Mouse (Mus musculus) heart, embryonic 11.5 days (tissue): ENCODE measurements at regions not wholly inside any gene's neighbourhood (a gene's known extent, or its start where the extent isn't known, plus 50 kb on each side); places are given as distances from the start of the nearest gene placed in this dataset.

Experiments
- ATAC-seq: fragments of 200-750 bp; cut with Nextera tagmentation; replicated peaks from 2 replicates; pipeline ENCODE4 v1.8.0; 2017; ENCODE audit warnings: moderate library complexity; ENCODE audit not compliant: insufficient number of reproducible peaks, low FRiP score, low TSS enrichment
- H3K27ac ChIP-seq: fragments of 300-500 bp; sonication (generic); 2 replicates; pipeline ENCODE4 v1.5.1; 2014; ENCODE audit warnings: mild to moderate bottlenecking, low read depth, low read length
- H3K27me3 ChIP-seq: fragments of 300-500 bp; sonication (generic); 2 replicates; pipeline ENCODE4 v1.6.1; 2014; ENCODE audit warnings: mild to moderate bottlenecking, low read length, mixed read lengths; ENCODE audit not compliant: control insufficient read depth, insufficient read depth
- H3K36me3 ChIP-seq: fragments of 300-500 bp; sonication (generic); 2 replicates; pipeline ENCODE4 v1.6.1; 2014; ENCODE audit warnings: mild to moderate bottlenecking, low read length, moderate library complexity, mixed read lengths; ENCODE audit not compliant: control insufficient read depth, insufficient read depth
- H3K4me1 ChIP-seq: fragments of 300-500 bp; sonication (generic); 2 replicates; pipeline ENCODE4 v1.6.1; 2014; ENCODE audit warnings: low read length; ENCODE audit not compliant: control insufficient read depth, insufficient read depth
- H3K4me2 ChIP-seq: fragments of 300-500 bp; sonication (generic); 2 replicates; pipeline ENCODE4 v1.6.1; 2014; ENCODE audit warnings: mild to moderate bottlenecking, moderate library complexity
- H3K4me3 ChIP-seq: fragments of 300-500 bp; sonication (generic); 2 replicates; pipeline ENCODE4 v1.5.1; 2014; ENCODE audit warnings: low read depth, low read length
- H3K9ac ChIP-seq: fragments of 300-500 bp; sonication (generic); 2 replicates; pipeline ENCODE4 v1.6.1; 2014; ENCODE audit warnings: mild to moderate bottlenecking, low read depth, low read length, moderate library complexity
- H3K9me3 ChIP-seq: fragments of 300-500 bp; sonication (generic); replicated peaks from 2 replicates; pipeline ENCODE4 v1.6.1; 2016; ENCODE audit warnings: low read length; ENCODE audit not compliant: control insufficient read depth
- WGBS: fragments of 180-500 bp; shearing (Covaris S2); extraction: QIAGEN DNeasy Blood & Tissue Kit; methylation state at CpG from one replicate; pipeline ENCODE4 v1.1.7; 2014; ENCODE audit not compliant: insufficient replicate concordance; 5-methylcytosine and 5-hydroxymethylcytosine counted together

GRCm38 (mm10) chr12:69441764-69442163 is 69.5 kb upstream of the Gm9887 start:
- no peaks in the 10 kb centered on the region for H3K9me3 ChIP-seq
- ATAC-seq = no peak
- 74% methylated on average over 4 of the region's 4 CpGs for WGBS

GRCm38 (mm10) chr12:69438271-69438670 is 66.0 kb upstream of the Gm9887 start:
- Histone ChIP-seq H3K4me1 (no peaks in the 10 kb centered on the region), H3K9ac (no peak overlapping the region), H3K4me3 (no peak overlapping the region), H3K9me3 (peaks cover 3% of the 10 kb centered on the region; the same call in 1 of the 2 replicates), H3K27me3 (no peaks in the 10 kb centered on the region), H3K4me2 (no peak overlapping the region), H3K36me3 (no peaks in the 10 kb centered on the region), H3K27ac (no peak overlapping the region)
- no peak for ATAC-seq
- 63% methylated on average over 5 of the region's 5 CpGs for WGBS

More at GRCm38 (mm10) chr12:69441764-69442163, 69.5 kb upstream of the Gm9887 start:
- no peak overlapping the region for H3K4me2 ChIP-seq
- H3K9ac ChIP-seq = no peak overlapping the region
- no peak overlapping the region for H3K4me3 ChIP-seq
- no peaks in the 10 kb centered on the region for H3K36me3 ChIP-seq
- no peak overlapping the region for H3K27ac ChIP-seq
- H3K4me1 ChIP-seq = peaks cover 3% of the 10 kb centered on the region; the same call in 1 of the 2 replicates
- no peaks in the 10 kb centered on the region for H3K27me3 ChIP-seq

GRCm38 (mm10) chr12:69436839-69437501 is 64.7 kb upstream of the Gm9887 start:
- Histone ChIP-seq H3K4me3 (no peak overlapping the region), H3K9ac (no peak overlapping the region), H3K9me3 (peaks cover 3% of the 10 kb centered on the region; the same call in 1 of the 2 replicates), H3K27me3 (no peaks in the 10 kb centered on the region), H3K27ac (no peak overlapping the region), H3K4me2 (no peak overlapping the region), H3K4me1 (no peaks in the 10 kb centered on the region), H3K36me3 (no peaks in the 10 kb centered on the region)
- no peak for ATAC-seq
- 46% methylated on average over 10 of the region's 10 CpGs for WGBS

GRCm38 (mm10) chr12:69434315-69434714 is 62.1 kb upstream of the Gm9887 start:
- Histone ChIP-seq H3K4me2 (no peak overlapping the region), H3K36me3 (no peaks in the 10 kb centered on the region)
- WGBS = 34% methylated on average over 4 of the region's 4 CpGs

GRCm38 (mm10) chr12:69432086-69432485 is 59.8 kb upstream of the Gm9887 start:
- 59% methylated on average over 7 of the region's 7 CpGs for WGBS
- no peak for ATAC-seq
- Histone ChIP-seq H3K4me2 (no peak overlapping the region), H3K27ac (no peak overlapping the region), H3K36me3 (no peaks in the 10 kb centered on the region), H3K4me3 (no peak overlapping the region), H3K27me3 (no peaks in the 10 kb centered on the region), H3K4me1 (no peaks in the 10 kb centered on the region), H3K9me3 (peaks cover 3% of the 10 kb centered on the region; the same call in 1 of the 2 replicates), H3K9ac (no peak overlapping the region)

More at GRCm38 (mm10) chr12:69434315-69434714, 62.1 kb upstream of the Gm9887 start:
- Histone ChIP-seq H3K27me3 (no peaks in the 10 kb centered on the region), H3K4me1 (no peaks in the 10 kb centered on the region), H3K9me3 (peaks cover 3% of the 10 kb centered on the region; the same call in 1 of the 2 replicates), H3K27ac (no peak overlapping the region), H3K4me3 (no peak overlapping the region), H3K9ac (no peak overlapping the region)
- no peak for ATAC-seq

- Histone ChIP-seq H3K4me2 (no peak overlapping the region), H3K4me1 (peaks cover 3% of the 10 kb centered on the region; the same call in 1 of the 2 replicates), H3K27ac (no peak overlapping the region), H3K36me3 (no peaks in the 10 kb centered on the region), H3K27me3 (no peaks in the 10 kb centered on the region), H3K9me3 (no peaks in the 10 kb centered on the region), H3K9ac (no peak overlapping the region), H3K4me3 (no peak overlapping the region)
- 76% methylated on average over 6 of the region's 6 CpGs for WGBS
- no peak for ATAC-seq
Measured at GRCm38 (mm10) chr12:69428108-69428507, 55.9 kb upstream of the Gm9887 start.

GRCm38 (mm10) chr12:69425610-69426009 is 53.4 kb upstream of the Gm9887 start:
- Histone ChIP-seq H3K9ac (no peak overlapping the region), H3K36me3 (no peaks in the 10 kb centered on the region), H3K4me3 (no peak overlapping the region), H3K4me2 (no peak overlapping the region), H3K4me1 (peaks cover 3% of the 10 kb centered on the region; the same call in 1 of the 2 replicates), H3K9me3 (no peaks in the 10 kb centered on the region), H3K27ac (no peak overlapping the region), H3K27me3 (no peaks in the 10 kb centered on the region)
- ATAC-seq = no peak
- WGBS = 77% methylated on average over 3 of the region's 3 CpGs

GRCm38 (mm10) chr12:69424971-69425370 is 52.7 kb upstream of the Gm9887 start:
- Histone ChIP-seq H3K27ac (no peak overlapping the region; the same call in 1 of the 2 replicates), H3K4me2 (no peak overlapping the region)

More at GRCm38 (mm10) chr12:69424971-69425370, 52.7 kb upstream of the Gm9887 start:
- peak; percentile 55; the same call in 1 of the 2 replicates for ATAC-seq
- Histone ChIP-seq H3K27me3 (no peaks in the 10 kb centered on the region), H3K36me3 (no peaks in the 10 kb centered on the region), H3K9ac (no peak overlapping the region), H3K4me1 (peaks cover 3% of the 10 kb centered on the region; the same call in 1 of the 2 replicates), H3K9me3 (no peaks in the 10 kb centered on the region), H3K4me3 (no peak overlapping the region)
- 64% methylated on average over 14 of the region's 14 CpGs for WGBS
